Mouse (Mus musculus) stomach, embryonic 14.5 days (tissue): ENCODE measurements at regions not wholly inside any gene's neighbourhood (a gene's known extent, or its start where the extent isn't known, plus 50 kb on each side); places are given as distances from the start of the nearest gene placed in this dataset.

Source experiments
- ATAC-seq: fragments of 200-750 bp; cut with Nextera tagmentation; 2 replicates; pipeline ENCODE4 v1.8.0; 2017; ENCODE audit warnings: low read depth, moderate TSS enrichment; ENCODE audit not compliant: insufficient number of reproducible peaks, insufficient read depth, low FRiP score
- H3K27ac ChIP-seq: fragments of 300-500 bp; sonication (generic); 2 replicates; pipeline ENCODE4 v1.5.1; 2014; ENCODE audit warnings: mild to moderate bottlenecking, low read length, moderate library complexity, mixed read lengths
- H3K27me3 ChIP-seq: fragments of 300-500 bp; sonication (generic); 2 replicates; pipeline ENCODE4 v1.6.1; 2014; ENCODE audit warnings: low read length, control low read depth, mixed read lengths; ENCODE audit not compliant: control insufficient read depth, insufficient read depth
- H3K36me3 ChIP-seq: fragments of 300-500 bp; sonication (generic); 2 replicates; pipeline ENCODE4 v1.6.1; 2014; ENCODE audit warnings: mild to moderate bottlenecking, control low read depth, low read length, moderate library complexity, mixed read lengths; ENCODE audit not compliant: control insufficient read depth, insufficient read depth
- H3K4me1 ChIP-seq: fragments of 300-500 bp; sonication (generic); 2 replicates; pipeline ENCODE4 v1.6.1; 2014; ENCODE audit warnings: low read length, control low read depth, mixed read lengths; ENCODE audit not compliant: control insufficient read depth, insufficient read depth
- H3K4me2 ChIP-seq: fragments of 300-500 bp; sonication (generic); replicated peaks from 2 replicates; pipeline ENCODE4 v1.6.1; 2014; ENCODE audit warnings: low read depth, low read length, control low read depth
- H3K4me3 ChIP-seq: fragments of 300-500 bp; sonication (generic); 2 replicates; pipeline ENCODE4 v1.5.1; 2014; ENCODE audit warnings: low read depth, low read length, control low read depth
- H3K9ac ChIP-seq: fragments of 300-500 bp; sonication (generic); replicated peaks from 2 replicates; pipeline ENCODE4 v1.6.1; 2014; ENCODE audit warnings: low read depth, mild to moderate bottlenecking, control low read depth, low read length, moderate library complexity, mixed read lengths
- H3K9me3 ChIP-seq: fragments of 300-500 bp; sonication (generic); 2 replicates; pipeline ENCODE4 v1.6.1; 2016; ENCODE audit warnings: low read depth, low read length, control low read depth; ENCODE audit not compliant: control insufficient read depth
- WGBS: fragments of 180-500 bp; shearing (Covaris S2); extraction: QIAGEN DNeasy Blood & Tissue Kit; methylation state at CpG from one replicate; pipeline ENCODE4 v1.1.7; 2014; 5-methylcytosine and 5-hydroxymethylcytosine counted together

- no peak overlapping the region for H3K27ac ChIP-seq
- H3K36me3 ChIP-seq, result no peaks in the 10 kb centered on the region
- H3K27me3 ChIP-seq, result no peaks in the 10 kb centered on the region
- WGBS, result 87% methylated on average over 3 of the region's 3 CpGs
- no peak for ATAC-seq
- H3K9ac ChIP-seq, result no peak overlapping the region
- H3K4me1 ChIP-seq, result no peaks in the 10 kb centered on the region
- H3K9me3 ChIP-seq, result no peaks in the 10 kb centered on the region
- H3K4me2 ChIP-seq, result no peak overlapping the region
- H3K4me3 ChIP-seq, result no peak overlapping the region
These were observed 110.0 kb upstream of the Arhgef26 start for GRCm38 (mm10) chr3:62228156-62228555.

GRCm38 (mm10) chr3:62241031-62241430, 97.1 kb upstream of the Arhgef26 start:
- Histone ChIP-seq H3K27ac (no peak overlapping the region), H3K27me3 (no peaks in the 10 kb centered on the region), H3K36me3 (no peaks in the 10 kb centered on the region), H3K9me3 (no peaks in the 10 kb centered on the region), H3K9ac (no peak overlapping the region), H3K4me2 (no peak overlapping the region), H3K4me3 (no peak overlapping the region), H3K4me1 (no peaks in the 10 kb centered on the region)
- 48% methylated on average over 3 of the region's 3 CpGs for WGBS
- peak; percentile 46; the same call in 1 of the 2 replicates for ATAC-seq

GRCm38 (mm10) chr3:62271703-62272102, 66.4 kb upstream of the Arhgef26 start:
- Histone ChIP-seq H3K9me3 (no peaks in the 10 kb centered on the region), H3K4me3 (no peak overlapping the region), H3K4me1 (no peaks in the 10 kb centered on the region), H3K4me2 (no peak overlapping the region), H3K27me3 (no peaks in the 10 kb centered on the region), H3K27ac (no peak overlapping the region), H3K36me3 (no peaks in the 10 kb centered on the region), H3K9ac (no peak overlapping the region)
- WGBS, result 74% methylated on average over 4 of the region's 4 CpGs
- no peak for ATAC-seq

- no peak for ATAC-seq
- 72% methylated on average over 3 of the region's 3 CpGs for WGBS
These were observed 59.9 kb upstream of the Arhgef26 start for GRCm38 (mm10) chr3:62278279-62278678.

GRCm38 (mm10) chr3:62280960-62281359, 57.2 kb upstream of the Arhgef26 start:
- Histone ChIP-seq H3K27me3 (no peaks in the 10 kb centered on the region), H3K4me2 (no peak overlapping the region), H3K4me3 (no peak overlapping the region), H3K9me3 (no peaks in the 10 kb centered on the region), H3K27ac (no peak overlapping the region), H3K4me1 (peaks cover 5% of the 10 kb centered on the region; the same call in 1 of the 2 replicates), H3K36me3 (no peaks in the 10 kb centered on the region), H3K9ac (no peak overlapping the region)
- 38% methylated on average over 2 of the region's 2 CpGs for WGBS
- no peak for ATAC-seq

More at GRCm38 (mm10) chr3:62278279-62278678, 59.9 kb upstream of the Arhgef26 start:
- Histone ChIP-seq H3K4me3 (no peak overlapping the region), H3K9me3 (no peaks in the 10 kb centered on the region), H3K4me1 (peaks cover 5% of the 10 kb centered on the region; the same call in 1 of the 2 replicates), H3K36me3 (no peaks in the 10 kb centered on the region), H3K4me2 (no peak overlapping the region), H3K27me3 (no peaks in the 10 kb centered on the region), H3K9ac (no peak overlapping the region), H3K27ac (no peak overlapping the region)
